Comparison of ENCODE assay signal across 21 mouse cellular contexts in the genomic region with DNA sequence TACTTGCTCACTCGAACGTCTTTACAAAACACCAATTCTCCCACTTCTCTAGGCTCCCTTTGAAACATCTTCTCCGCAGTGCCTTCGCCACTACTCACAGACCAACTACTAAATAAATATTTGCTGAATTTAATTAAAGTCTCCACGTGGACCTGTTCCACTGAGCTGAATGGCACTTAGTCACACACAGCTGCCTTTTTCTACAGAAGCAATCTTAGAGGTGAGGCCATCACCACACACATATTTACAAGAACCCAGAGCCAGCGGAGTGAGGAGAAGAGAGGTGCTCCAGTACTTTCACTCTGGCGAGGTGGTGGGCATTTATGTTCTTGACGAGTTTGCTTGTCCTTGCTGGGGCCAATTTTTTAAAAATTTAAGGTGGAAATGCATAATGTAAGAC.
A peak's percentile ranks its signal among the peaks of the same experiment; 100 is the strongest.
DNase-seq lines count a peak whose midpoint lies in the region; ATAC-seq and TF ChIP-seq lines count a peak whose summit lies in the region.
"Had no signal": no experiment of that assay in that cellular context is flagged by ENCODE, and none has a peak within 500 bp of the region (broad histone marks: within the 10 kb centered on the region; RNA-seq: fewer than 3 reads in every experiment).

No protein-coding gene starts in this region.

- H3K9me3 ChIP-seq in kidney, embryonic 15.5 days (replicated peaks): no peaks in the 10 kb centered on the region
- H3K9me3 ChIP-seq in midbrain, embryonic 11.5 days (ENCODE audit: control insufficient read depth, low read length): no peaks in the 10 kb centered on the region
- no peaks in the 10 kb centered on the region for H3K9me3 ChIP-seq in midbrain, postnatal 0 days (ENCODE audit: low read length)
- H3K9me3 ChIP-seq in stomach, postnatal 0 days (ENCODE audit: control insufficient read depth, low read length): no peaks in the 10 kb centered on the region
- H3K9me3 ChIP-seq: forebrain, embryonic 13.5 days; heart, embryonic 13.5 days; hindbrain, embryonic 12.5 days had no signal

- no peak for TF ChIP-seq POLR2A in embryonic fibroblast, embryonic 13.5 days (IDR thresholded peaks at IDR 0.05; ENCODE audit: low read depth, low read length)

- H3K9ac ChIP-seq in kidney, embryonic 15.5 days: no peak overlapping the region
- H3K9ac ChIP-seq in midbrain, embryonic 11.5 days (ENCODE audit: low read length): no peak overlapping the region
- no peak overlapping the region for H3K9ac ChIP-seq in midbrain, postnatal 0 days (replicated peaks; ENCODE audit: low read length, poor library complexity, severe bottlenecking)
- H3K9ac ChIP-seq in stomach, postnatal 0 days (ENCODE audit: low read length): no peak overlapping the region
- H3K9ac ChIP-seq: forebrain, embryonic 13.5 days; forebrain, postnatal 0 days; heart, embryonic 13.5 days; hindbrain, embryonic 12.5 days had no signal

- H3K36me3 ChIP-seq in kidney, embryonic 15.5 days: no peaks in the 10 kb centered on the region
- no peaks in the 10 kb centered on the region for H3K36me3 ChIP-seq in midbrain, embryonic 11.5 days (ENCODE audit: control insufficient read depth, insufficient read depth, low read length)
- no peaks in the 10 kb centered on the region for H3K36me3 ChIP-seq in midbrain, postnatal 0 days (ENCODE audit: insufficient read depth, low read length)
- H3K36me3 ChIP-seq in stomach, postnatal 0 days (ENCODE audit: control insufficient read depth, insufficient read depth, low read length): no peaks in the 10 kb centered on the region
- H3K36me3 ChIP-seq: hindbrain, embryonic 12.5 days had no signal

- peaks cover 25% of the 10 kb centered on the region for H3K4me1 ChIP-seq in kidney, embryonic 15.5 days
- peaks cover 3% of the 10 kb centered on the region for H3K4me1 ChIP-seq in midbrain, embryonic 11.5 days (ENCODE audit: control insufficient read depth, insufficient read depth, low read length)
- no peaks in the 10 kb centered on the region for H3K4me1 ChIP-seq in midbrain, postnatal 0 days (ENCODE audit: insufficient read depth, low read length)
- peaks cover 16% of the 10 kb centered on the region for H3K4me1 ChIP-seq in embryonic fibroblast, embryonic 13.5 days (ENCODE audit: control insufficient read depth, insufficient read depth, low read length)
- H3K4me1 ChIP-seq in stomach, postnatal 0 days (replicated peaks; ENCODE audit: control insufficient read depth, insufficient read depth): peaks cover 12% of the 10 kb centered on the region; the same call in 1 of the 2 replicates

- ATAC-seq in kidney, embryonic 15.5 days (replicated peaks; ENCODE audit: low FRiP score): peak; percentile 50; the same call in 1 of the 2 replicates
- ATAC-seq in midbrain, embryonic 11.5 days (ENCODE audit: low FRiP score): peak; percentile 54; the same call in 1 of the 2 replicates
- no peak for ATAC-seq in midbrain, postnatal 0 days (ENCODE audit: low FRiP score)
- ATAC-seq in stomach, postnatal 0 days (ENCODE audit: low FRiP score, low TSS enrichment): peak; percentile 66
- ATAC-seq: forebrain, embryonic 13.5 days; forebrain, postnatal 0 days; hindbrain, embryonic 16.5 days; inflammation-experienced regulatory T-cells, adult 6 months had no signal

- no peak for TF ChIP-seq EP300 in stomach, postnatal 0 days (optimal IDR thresholded peaks at IDR 0.05)

- no peak overlapping the region for H3K27ac ChIP-seq in kidney, embryonic 15.5 days
- H3K27ac ChIP-seq in midbrain, embryonic 11.5 days (ENCODE audit: low read depth, low read length): no peak overlapping the region
- H3K27ac ChIP-seq in midbrain, postnatal 0 days (ENCODE audit: low read depth, low read length): no peak overlapping the region
- peak overlapping the region; percentile 9; the same call in 1 of the 2 replicates for H3K27ac ChIP-seq in embryonic fibroblast, embryonic 13.5 days (ENCODE audit: insufficient read depth, low read length)
- no peak overlapping the region for H3K27ac ChIP-seq in stomach, postnatal 0 days (replicated peaks)
- H3K27ac ChIP-seq in gastrocnemius, adult 2 months: no peak overlapping the region; the same call in 1 of the 2 replicates
- H3K27ac ChIP-seq: forebrain, embryonic 13.5 days; heart, embryonic 13.5 days; hindbrain, embryonic 12.5 days had no signal

- TF ChIP-seq CTCF in midbrain, postnatal 0 days (IDR thresholded peaks at IDR 0.05): no peak
- TF ChIP-seq CTCF in embryonic fibroblast, embryonic 13.5 days (IDR thresholded peaks at IDR 0.05; ENCODE audit: borderline replicate concordance, insufficient read depth, low read length): no peak
- no peak for TF ChIP-seq CTCF in stomach, postnatal 0 days (IDR thresholded peaks at IDR 0.05; ENCODE audit: low read depth)
- TF ChIP-seq CTCF in gastrocnemius, adult 2 months (IDR thresholded peaks at IDR 0.05): no peak

- no peaks in the 10 kb centered on the region for H3K27me3 ChIP-seq in kidney, embryonic 15.5 days
- no peaks in the 10 kb centered on the region for H3K27me3 ChIP-seq in midbrain, embryonic 11.5 days (ENCODE audit: control insufficient read depth, insufficient read depth, low read length)
- H3K27me3 ChIP-seq in midbrain, postnatal 0 days (ENCODE audit: insufficient read depth, low read length): no peaks in the 10 kb centered on the region
- H3K27me3 ChIP-seq in stomach, postnatal 0 days (ENCODE audit: control insufficient read depth, insufficient read depth, low read length): no peaks in the 10 kb centered on the region
- H3K27me3 ChIP-seq: forebrain, embryonic 13.5 days; heart, embryonic 13.5 days; hindbrain, embryonic 12.5 days had no signal

- DNase-seq in kidney, adult 9 months: no peak
- no peak for DNase-seq in midbrain, embryonic 11.5 days (ENCODE audit: low spot score, missing footprints)
- no peak for DNase-seq in midbrain, postnatal 0 days (ENCODE audit: low spot score)
- DNase-seq in stomach, postnatal 0 days (ENCODE audit: low spot score): no peak
- no peak for DNase-seq in gastrocnemius, adult 2 months
- DNase-seq in right cerebral cortex, postnatal 10 days (ENCODE audit: low spot score in 2 of 2): no peak
- DNase-seq: adrenal gland, adult 8-10 months; cerebellum, adult 11-12 months; cerebellum, adult 9-10 months; cerebellum, postnatal 25 days; forebrain, postnatal 0 days; gastrocnemius, postnatal 36 days; heart, adult 11 months; heart, postnatal 4 days had no signal

- H3K4me3 ChIP-seq in kidney, embryonic 15.5 days (replicated peaks): no peak overlapping the region
- no peak overlapping the region for H3K4me3 ChIP-seq in midbrain, embryonic 11.5 days (ENCODE audit: low read depth, low read length)
- no peak overlapping the region for H3K4me3 ChIP-seq in midbrain, postnatal 0 days (ENCODE audit: low read depth, low read length)
- no peak overlapping the region for H3K4me3 ChIP-seq in embryonic fibroblast, embryonic 13.5 days (ENCODE audit: insufficient read depth, low read length)
- H3K4me3 ChIP-seq in stomach, postnatal 0 days (ENCODE audit: low read depth, low read length): no peak overlapping the region
- H3K4me3 ChIP-seq in gastrocnemius, adult 2 months: no peak overlapping the region
- H3K4me3 ChIP-seq: forebrain, embryonic 13.5 days; heart, embryonic 13.5 days; hindbrain, embryonic 12.5 days had no signal

- intact Hi-C loops in gastrocnemius, adult 2 months (cut with DNase I): no loop called here

- 47% methylated on average over 8 of the region's 8 CpGs for WGBS in kidney, embryonic 15.5 days
- 60% methylated on average over 8 of the region's 8 CpGs for WGBS in midbrain, embryonic 11.5 days
- WGBS in midbrain, postnatal 0 days: 65% methylated on average over 8 of the region's 8 CpGs
- WGBS in stomach, postnatal 0 days: 50% methylated on average over 8 of the region's 8 CpGs

- no peak overlapping the region for H3K4me2 ChIP-seq in kidney, embryonic 15.5 days
- no peak overlapping the region for H3K4me2 ChIP-seq in midbrain, embryonic 11.5 days
- H3K4me2 ChIP-seq in midbrain, postnatal 0 days (ENCODE audit: low read depth, low read length, poor library complexity, severe bottlenecking): no peak overlapping the region
- no peak overlapping the region for H3K4me2 ChIP-seq in stomach, postnatal 0 days (replicated peaks; ENCODE audit: low read depth)
- H3K4me2 ChIP-seq: forebrain, embryonic 13.5 days; heart, embryonic 13.5 days; hindbrain, embryonic 12.5 days had no signal
